In the genomic region with DNA sequence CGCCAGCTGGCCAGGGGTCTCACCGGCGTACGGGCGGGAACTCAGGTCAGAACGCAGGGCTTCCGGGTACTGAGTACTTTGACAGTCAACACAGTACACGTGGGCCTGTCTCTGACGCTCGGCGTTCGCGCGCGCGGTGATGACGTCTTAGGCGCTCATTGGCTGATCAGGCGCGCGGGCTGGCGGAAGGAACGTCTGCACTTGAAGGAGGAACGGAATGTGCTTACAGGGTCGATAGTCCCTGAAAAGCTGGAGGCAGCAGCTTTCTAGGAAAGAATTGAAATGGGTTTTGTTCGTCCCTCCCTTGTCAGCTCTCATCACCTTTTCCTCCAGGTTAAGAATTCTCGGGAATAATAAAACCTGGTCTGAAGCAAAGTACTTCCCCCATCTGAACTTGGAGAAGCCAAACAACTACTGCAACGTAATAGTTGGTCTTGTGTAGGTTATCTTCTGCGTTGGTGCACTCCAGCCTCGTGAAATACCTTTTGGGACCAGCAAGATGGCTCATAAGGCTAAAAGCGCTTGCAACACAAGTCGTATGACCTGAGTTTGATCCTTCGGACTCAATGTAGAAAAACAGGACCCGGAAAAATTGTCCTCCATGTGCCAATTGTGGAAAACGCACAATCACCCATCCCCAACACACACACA, we compare ENCODE assay signal across 8 mouse cellular contexts. TPM values are rescaled to one million over a fixed set of nuclear protein-coding genes. Genes with fewer than 3 reads are reported as not detected.
A peak's percentile ranks its signal among the peaks of the same experiment; 100 is the strongest.
DNase-seq lines count a peak whose midpoint lies in the region; ATAC-seq and TF ChIP-seq lines count a peak whose summit lies in the region.

A gene (minus strand): TSS at position 130 of the 651 bp plus-strand sequence.

- H3K9me3 ChIP-seq in hindbrain, embryonic 10.5 days, result no peaks in the 10 kb centered on the region
- no peaks in the 10 kb centered on the region for H3K9me3 ChIP-seq in lung, postnatal 0 days (ENCODE audit: low read length)

- whole genome bisulfite sequencing in hindbrain, embryonic 10.5 days, result 7% methylated on average over 35 of the region's 35 CpGs
- WGBS in lung, postnatal 0 days, result 6% methylated on average over 35 of the region's 35 CpGs

- peak; percentile 60 for TF ChIP-seq EP300 in lung, postnatal 0 days (IDR thresholded peaks at IDR 0.05)

- no peaks in the 10 kb centered on the region for H3K27me3 ChIP-seq in hindbrain, embryonic 10.5 days (ENCODE audit: insufficient read depth, poor library complexity, severe bottlenecking)
- no peaks in the 10 kb centered on the region for H3K27me3 ChIP-seq in lung, postnatal 0 days (replicated peaks; ENCODE audit: insufficient read depth, low read length)

- H3K9ac ChIP-seq in lung, postnatal 0 days (replicated peaks; ENCODE audit: low read depth), result peak within 1 kb of the TSS; percentile 56

- ATAC-seq in frontal cortex, adult (ENCODE audit: low TSS enrichment), result peak; percentile 92
- ATAC-seq in lung, postnatal 0 days, result peak; percentile 92

- peaks cover 33% of the 10 kb centered on the region for H3K4me1 ChIP-seq in hindbrain, embryonic 10.5 days (replicated peaks)
- peaks cover 17% of the 10 kb centered on the region for H3K4me1 ChIP-seq in lung, postnatal 0 days (ENCODE audit: insufficient read depth, low read depth, low read length)

- H3K4me3 ChIP-seq in hindbrain, embryonic 10.5 days, result peak within 1 kb of the TSS; percentile 80
- peak within 1 kb of the TSS; percentile 98 for H3K4me3 ChIP-seq in lung, postnatal 0 days (ENCODE audit: low read depth, low read length)

- peak within 1 kb of the TSS; percentile 71 for H3K27ac ChIP-seq in hindbrain, embryonic 10.5 days
- H3K27ac ChIP-seq in lung, postnatal 0 days (ENCODE audit: low read length), result peak within 1 kb of the TSS; percentile 69

- TF ChIP-seq CTCF in lung, postnatal 0 days (IDR thresholded peaks at IDR 0.05), result no peak

- peak; percentile 92 for DNase-seq in MEL-GATA-1-ER (ENCODE audit: extremely low read depth, low read depth)
- DNase-seq in cerebellum, adult 8-10 months, result peak; percentile 94
- DNase-seq in hindbrain, embryonic 10.5 days (ENCODE audit: low spot score), result peak; percentile 97
- DNase-seq in layer of hippocampus, adult 9-11 months, result peak; percentile 96
- peak; percentile 97 for DNase-seq in lung, postnatal 0 days (ENCODE audit: low spot score)
- DNase-seq in ovary, postnatal 14 days (ENCODE audit: low spot score), result peak; percentile 97
- peak; percentile 98 for DNase-seq in thymus, postnatal 14 days

- H3K4me2 ChIP-seq in lung, postnatal 0 days (replicated peaks; ENCODE audit: low read depth, low read length), result peak within 1 kb of the TSS; percentile 92

- H3K36me3 ChIP-seq in hindbrain, embryonic 10.5 days, result no peaks in the 10 kb centered on the region
- H3K36me3 ChIP-seq in lung, postnatal 0 days (ENCODE audit: insufficient read depth, low read length), result no peaks in the 10 kb centered on the region

RNA-seq across cellular contexts. Expression of the gene that starts here (rescaled TPM):
- 18.1 and 19.7 TPM in 2 replicates for polyA plus RNA-seq in hindbrain, embryonic 10.5 days (2016; fragmentation: Nextera tagmentation; extraction: Ambion mirVana)
- polyA plus RNA-seq in lung, postnatal 0 days (2015; fragmentation: Nextera tagmentation; extraction: Ambion mirVana), result 10.9 and 11.4 TPM in 2 replicates

Comparison
In these comparisons a context has a peak if more than half of its experiments do, and no peak if none do; other contexts are left out.
1. Peak in every context shown above with its lines: DNase-seq, ATAC-seq, H3K4me3 ChIP-seq and H3K27ac ChIP-seq.